Mouse (Mus musculus): ENCODE measurements around the gene Gar1.

The Gar1 gene

DNA sequence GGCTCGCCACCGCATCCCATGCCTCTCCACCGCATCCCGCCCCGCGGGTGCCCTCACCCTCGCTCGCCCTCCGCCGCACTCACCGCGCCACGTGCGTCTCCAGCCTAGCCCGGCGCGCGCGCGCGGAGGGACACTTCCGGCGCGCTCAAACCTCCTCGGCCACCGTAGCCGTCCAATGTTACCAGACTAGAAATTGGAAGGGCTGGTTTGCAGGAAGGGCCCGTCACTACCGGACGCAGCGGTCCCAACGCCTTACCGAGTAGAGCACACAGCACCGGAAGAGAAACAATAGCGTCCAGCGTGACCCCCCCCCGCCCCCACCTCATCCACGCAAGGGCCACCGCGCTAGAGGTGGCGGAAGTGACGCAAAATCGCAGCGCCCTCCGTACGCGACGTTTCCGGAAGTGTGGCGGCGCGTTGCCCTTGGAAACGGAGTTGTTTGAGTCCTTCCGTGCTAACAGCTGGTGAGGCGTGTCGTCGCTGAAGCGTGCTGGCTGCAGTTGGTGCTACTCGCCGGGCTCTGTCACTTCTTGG lies at the start of gene Gar1:
Gar1 (minus strand) TSS at position 362 of the 534 bp plus-strand sequence.
- peak; percentile 89 for DNase-seq (ENCODE audit: low spot score)

GRCm38 (mm10) chr3:129879913-129880312 lies 48.7 kb upstream of the Gar1 start:
- no peak for DNase-seq (ENCODE audit: low spot score)

DNA sequence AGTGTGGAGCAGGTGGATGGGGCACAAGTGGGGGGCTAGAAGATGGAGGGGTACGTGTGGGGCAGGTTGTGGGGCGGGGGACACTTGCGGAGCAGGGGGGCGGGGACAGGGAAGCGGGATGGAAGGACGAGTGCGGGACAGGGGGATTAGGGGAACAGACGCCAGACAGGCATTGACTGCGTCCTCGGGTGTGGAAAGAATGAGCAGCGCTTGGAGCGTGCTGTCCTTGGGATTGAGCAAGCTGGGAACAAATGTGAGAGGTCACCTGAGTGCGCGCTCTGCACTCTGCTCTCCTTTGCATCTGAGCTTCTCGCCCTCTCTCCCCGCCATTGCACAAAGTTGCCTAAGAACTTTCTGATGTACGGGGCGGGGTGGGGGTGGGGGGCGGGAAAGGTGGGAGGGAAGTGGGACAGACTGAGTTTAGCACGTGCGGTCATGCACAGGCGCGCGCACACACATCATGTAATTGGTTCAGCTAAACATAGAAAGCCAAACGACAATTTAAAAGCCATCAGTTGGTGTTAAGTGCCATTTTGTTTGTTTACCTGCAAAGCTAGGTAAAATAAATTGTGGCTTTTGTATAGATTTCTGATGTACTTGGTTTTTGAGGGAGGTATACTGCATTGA lies 48.0 kb upstream of the Gar1 start:
- DNase-seq (ENCODE audit: low spot score) = peak; percentile 23

DNA sequence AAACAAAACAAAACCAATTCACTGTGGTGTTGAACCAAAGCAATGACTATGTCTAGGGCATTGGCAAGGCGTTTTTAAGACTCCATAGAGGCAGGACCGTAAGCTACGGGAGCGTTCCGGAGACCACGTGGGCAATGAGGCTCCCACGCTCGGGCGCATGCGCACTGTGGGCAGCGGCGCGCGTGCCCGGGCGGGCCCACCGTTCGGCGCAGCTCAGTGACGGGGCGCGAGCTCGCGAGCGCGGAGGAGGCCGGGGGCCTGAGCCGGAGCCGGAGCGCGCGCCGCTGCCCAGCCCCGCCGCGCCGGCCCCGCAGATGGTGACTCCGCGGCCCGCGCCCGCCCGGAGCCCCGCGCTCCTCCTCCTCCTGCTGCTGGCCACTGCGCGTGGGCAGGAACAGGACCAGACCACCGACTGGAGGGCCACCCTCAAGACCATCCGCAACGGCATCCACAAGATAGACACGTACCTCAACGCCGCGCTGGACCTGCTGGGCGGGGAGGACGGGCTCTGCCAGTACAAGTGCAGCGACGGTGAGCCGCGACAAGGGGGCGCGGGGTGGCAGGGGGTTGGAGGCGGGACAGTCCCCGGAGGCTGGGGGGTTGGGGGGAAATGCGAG lies 47.3 kb upstream of the Gar1 start, which contains the start of gene Pla2g12a:
Pla2g12a (plus strand) TSS at position 202 of the 617 bp plus-strand sequence.
- DNase-seq (ENCODE audit: low spot score) = peak; percentile 84

GRCm38 (mm10) chr3:129877327-129877726 lies 46.1 kb upstream of the Gar1 start:
- no peak for DNase-seq (ENCODE audit: low spot score)

DNA sequence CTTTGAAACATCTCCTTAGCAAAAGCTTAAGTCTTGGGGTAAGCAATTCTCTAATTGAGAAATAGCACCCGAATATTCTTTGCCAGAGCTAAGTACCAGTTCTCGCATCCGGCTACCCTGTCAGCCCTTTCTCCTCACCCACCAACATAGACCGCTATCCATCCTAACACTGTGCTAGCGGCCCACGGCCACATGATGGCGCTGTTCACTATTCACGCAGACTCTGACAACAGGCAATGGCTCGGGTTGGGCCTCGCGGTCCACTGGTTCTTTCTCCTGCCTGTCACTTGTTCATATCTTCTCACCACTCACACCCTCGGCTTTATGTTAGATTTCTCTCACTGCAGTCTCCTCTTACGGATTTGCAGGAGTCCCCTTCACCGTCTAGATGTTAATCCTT lies 32.5 kb upstream of the Gar1 start:
- DNase-seq (ENCODE audit: low spot score) = peak; percentile 13

DNA sequence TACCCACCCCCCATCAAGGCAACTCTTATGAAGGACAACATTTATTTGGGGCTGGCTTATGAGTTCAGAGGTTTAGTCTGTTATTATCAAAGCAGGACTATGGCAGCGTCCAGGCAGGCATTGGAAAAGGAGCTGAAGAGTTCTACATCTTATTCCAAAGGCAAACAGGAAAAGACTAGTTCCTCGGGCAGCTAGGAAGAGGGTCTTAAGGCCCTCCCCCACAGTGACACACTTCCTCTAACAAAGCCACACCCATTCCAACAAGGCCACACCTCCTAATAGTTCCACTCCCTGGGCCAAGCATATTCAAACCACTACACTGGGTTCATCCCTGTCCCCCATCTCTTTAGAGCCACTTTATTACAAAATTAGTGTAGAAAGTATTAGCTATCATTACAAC lies 31.4 kb upstream of the Gar1 start:
- DNase-seq (ENCODE audit: low spot score) = no peak

DNA sequence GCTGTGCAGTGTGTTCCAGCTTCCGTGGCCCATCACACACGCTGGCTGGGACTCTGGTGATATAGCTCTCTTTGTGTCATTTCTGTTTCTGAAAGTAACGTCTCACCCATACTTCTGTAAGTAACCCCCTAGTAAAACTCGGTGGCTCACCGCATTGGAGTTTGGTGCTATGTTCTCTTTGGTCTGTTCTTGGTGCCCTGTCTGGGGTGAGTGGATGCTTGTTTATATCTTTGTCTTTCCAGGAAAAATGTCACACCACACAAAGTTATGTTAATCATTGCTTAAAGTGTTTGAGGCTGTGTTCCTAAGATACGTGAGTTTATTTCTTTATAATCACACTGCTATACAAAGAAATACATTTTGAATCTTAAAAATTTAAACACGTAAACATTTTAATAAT lies 15.7 kb upstream of the Gar1 start:
- DNase-seq (ENCODE audit: low spot score) = no peak

- DNase-seq (ENCODE audit: low spot score) = no peak
Measured at GRCm38 (mm10) chr3:129845868-129846267, 14.7 kb upstream of the Gar1 start.

DNA sequence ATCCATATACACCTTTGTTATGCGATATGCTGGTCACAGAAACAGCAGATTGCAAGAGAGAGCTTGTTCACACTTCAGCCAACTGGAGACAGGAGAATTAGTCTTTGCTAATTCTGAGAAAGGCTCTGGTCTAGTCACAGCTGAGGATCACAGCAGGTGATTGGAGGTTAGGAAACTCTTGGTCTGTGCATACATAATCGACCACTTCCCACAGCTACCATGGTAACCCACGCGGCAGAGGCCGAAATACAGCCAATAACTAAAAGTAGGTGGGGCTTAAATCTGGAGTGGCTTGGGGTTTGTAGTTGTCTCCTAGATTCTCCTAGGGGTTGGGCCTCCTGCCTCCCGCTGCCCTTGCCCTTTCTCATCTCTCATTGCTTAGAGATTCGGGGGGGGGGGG lies 6.8 kb upstream of the Gar1 start:
- DNase-seq (ENCODE audit: low spot score) = no peak

DNA sequence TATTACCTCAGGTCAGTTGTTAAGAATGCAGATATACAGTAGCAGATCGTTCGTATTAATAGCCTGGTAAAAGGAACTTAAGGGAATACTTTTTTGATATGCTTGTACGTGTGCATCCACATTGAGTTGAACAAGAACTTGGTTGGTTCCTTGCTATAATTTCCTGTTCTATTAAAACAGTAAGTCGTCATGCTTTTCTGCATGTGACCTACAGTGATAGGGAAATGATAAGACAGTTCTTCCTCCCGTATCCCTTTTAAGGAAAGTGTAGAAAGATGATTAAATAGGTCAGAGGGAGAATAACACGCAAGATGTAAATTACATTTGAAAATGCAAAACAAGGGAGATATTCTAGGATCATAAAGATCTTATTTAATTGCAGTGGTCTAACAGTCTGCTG lies 5.8 kb upstream of the Gar1 start:
- no peak for DNase-seq (ENCODE audit: low spot score)

- peak; percentile 24 for DNase-seq (ENCODE audit: low spot score)
Measured at GRCm38 (mm10) chr3:129836051-129836697, 5.0 kb upstream of the Gar1 start.

- no peak for DNase-seq (ENCODE audit: low spot score)
Measured at GRCm38 (mm10) chr3:129835388-129835934, 4.3 kb upstream of the Gar1 start, which contains the start of gene Cfi. TSS of gene Cfi (plus strand) at chr3:129835884.

DNA sequence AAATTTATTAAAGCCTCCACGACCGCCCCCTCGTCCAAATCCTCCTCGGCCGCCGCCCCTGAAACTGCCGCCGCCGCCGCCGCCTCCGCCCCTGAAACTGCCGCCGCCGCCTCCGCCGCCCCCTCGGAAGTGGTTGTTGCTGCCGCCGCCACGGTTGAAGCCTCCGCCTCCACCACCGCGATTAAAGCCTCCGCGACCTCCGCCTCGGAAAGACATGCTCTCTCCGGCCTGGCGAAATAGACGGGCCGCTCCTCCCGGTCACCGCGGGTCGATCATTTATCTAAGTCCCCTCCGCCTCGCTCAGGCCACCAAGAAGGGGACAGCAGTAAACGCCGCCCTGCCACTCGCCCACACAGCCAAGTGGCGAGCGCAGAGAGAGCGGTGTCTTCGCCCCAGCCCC lies 570 bp downstream of the Gar1 start:
- DNase-seq (ENCODE audit: low spot score) = peak; percentile 3

- no peak for DNase-seq (ENCODE audit: low spot score)
Measured at GRCm38 (mm10) chr3:129827691-129828090, 3.5 kb downstream of the Gar1 start.

GRCm38 (mm10) chr3:129826691-129827090 lies 4.5 kb downstream of the Gar1 start:
- DNase-seq (ENCODE audit: low spot score) = no peak

DNA sequence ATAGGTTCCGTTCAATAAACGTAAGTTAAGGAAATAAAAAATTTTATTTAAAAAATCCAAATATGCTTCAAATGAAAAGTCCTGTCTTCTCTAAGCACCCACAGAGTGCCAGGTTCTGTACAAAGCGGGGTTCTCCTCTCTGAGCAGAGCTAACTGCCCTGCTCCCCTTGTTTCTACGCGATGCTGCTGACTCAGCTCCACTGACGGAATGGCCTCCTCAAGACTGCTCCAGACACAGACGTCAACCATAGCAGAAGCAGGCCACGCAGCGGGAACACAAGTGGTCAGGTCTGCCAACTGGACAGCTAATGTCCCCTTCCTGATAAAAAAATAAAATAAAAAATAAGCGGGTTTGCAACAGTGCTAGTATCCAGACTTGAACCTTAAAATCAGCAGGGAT lies 6.3 kb downstream of the Gar1 start:
- DNase-seq (ENCODE audit: low spot score) = no peak

- DNase-seq (ENCODE audit: low spot score) = no peak
Measured at GRCm38 (mm10) chr3:129824146-129824545, 7.0 kb downstream of the Gar1 start.

- no peak for DNase-seq (ENCODE audit: low spot score)
Measured at GRCm38 (mm10) chr3:129823293-129823692, 7.9 kb downstream of the Gar1 start.

- no peak for DNase-seq (ENCODE audit: low spot score)
Measured at GRCm38 (mm10) chr3:129822206-129822775, 8.9 kb downstream of the Gar1 start, which contains the start of gene Rrh. TSS of gene Rrh (minus strand) at chr3:129822587.

GRCm38 (mm10) chr3:129821736-129822135 lies 9.5 kb downstream of the Gar1 start:
- no peak for DNase-seq (ENCODE audit: low spot score)

DNA sequence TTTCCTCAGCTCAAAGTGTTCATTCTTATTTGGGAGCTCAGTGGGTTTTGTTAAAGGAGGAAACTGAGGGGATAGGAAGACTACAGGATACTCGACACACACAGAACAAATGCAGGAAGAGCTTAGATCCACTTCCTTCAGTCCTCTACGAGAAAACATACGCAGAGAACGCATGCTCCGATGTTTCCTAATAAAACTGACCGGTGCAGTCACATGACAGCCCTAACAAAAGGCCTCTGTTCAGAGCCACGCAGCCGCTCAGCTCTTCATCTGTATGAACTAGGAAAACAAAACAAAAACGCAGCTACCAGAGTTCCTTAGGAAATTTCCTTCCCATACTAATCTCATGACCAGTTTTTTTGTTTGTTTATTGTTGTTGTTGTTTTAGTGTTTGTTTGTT lies 10.3 kb downstream of the Gar1 start:
- DNase-seq (ENCODE audit: low spot score) = no peak
